Mouse (Mus musculus) C2C12 (cell line): ENCODE data around the gene Mtcl1. TPM values are rescaled to one million over a fixed set of nuclear protein-coding genes. Genes with fewer than 3 reads are reported as not detected.

Experiments
- H3K27me3 ChIP-seq: one replicate; pipeline ENCODE4 v1.6.1; 2011; ENCODE audit not compliant: control insufficient read depth, insufficient read depth, insufficient read length
- H3K36me3 ChIP-seq: one replicate; pipeline ENCODE4 v1.6.1; 2011; ENCODE audit not compliant: control insufficient read depth, insufficient read depth
- H3K4me3 ChIP-seq: one replicate; pipeline ENCODE4 v1.5.1; 2011; ENCODE audit warnings: mild to moderate bottlenecking, control low read depth; ENCODE audit not compliant: poor library complexity, insufficient read depth, severe bottlenecking
- H3K79me2 ChIP-seq: one replicate; pipeline ENCODE4 v1.6.1; 2011; ENCODE audit not compliant: control insufficient read depth, insufficient read depth
- H3K79me3 ChIP-seq: one replicate; pipeline ENCODE4 v1.6.1; 2011; ENCODE audit warnings: low read depth, control low read depth
- H3ac ChIP-seq: one replicate; pipeline ENCODE3; 2011; ENCODE audit warnings: low read depth; ENCODE audit not compliant: control insufficient read depth, insufficient read length
- CEBPB ChIP-seq: IDR thresholded peaks from one replicate; pipeline ENCODE4 v1.6.1; 2011; ENCODE audit warnings: low read depth, mild to moderate bottlenecking, control low read depth, moderate library complexity
- CTCF ChIP-seq: IDR thresholded peaks from one replicate; pipeline ENCODE4 v1.5.1; 2011; ENCODE audit not compliant: control insufficient read depth, insufficient read depth, insufficient read length
- FOSL1 ChIP-seq: IDR thresholded peaks from one replicate; pipeline ENCODE4 v1.8.0; 2011; ENCODE audit warnings: mild to moderate bottlenecking, low read length; ENCODE audit not compliant: poor library complexity, insufficient read depth, severe bottlenecking
- MAX ChIP-seq: IDR thresholded peaks from one replicate; pipeline ENCODE4 v1.6.1; 2011; ENCODE audit warnings: mild to moderate bottlenecking, control low read depth
- MYOD1 ChIP-seq: IDR thresholded peaks from one replicate; pipeline ENCODE4 v1.6.1; 2011; ENCODE audit warnings: low read depth; ENCODE audit not compliant: control insufficient read depth, insufficient read length
- MYOG ChIP-seq: IDR thresholded peaks from one replicate; pipeline ENCODE4 v1.6.1; 2011; ENCODE audit not compliant: control insufficient read depth, insufficient read length; ENCODE audit errors: extremely low read depth
- USF1 ChIP-seq: IDR thresholded peaks from one replicate; pipeline ENCODE4 v1.6.1; 2011; ENCODE audit warnings: low read depth, mild to moderate bottlenecking, control low read depth, moderate library complexity
- polyA plus RNA-seq: library from polyadenylated mRNA; unstranded; fragments of >200 nt; fragmentation: generic; extraction: Trizol; gene quantifications from one replicate; pipeline ENCODE4 v1.2.1, GENCODE M21; 2012; ENCODE audit warnings: missing spikeins

Mtcl1 gene
- polyA plus RNA-seq, 1 experiment: 15.1 TPM

GRCm38 (mm10) chr17:66416841-66417313 is 32.7 kb downstream of the Mtcl1 start:
- Histone ChIP-seq H3ac (peak overlapping the region; percentile 20), H3K79me2 (peaks cover 5% of the 10 kb centered on the region), H3K4me3 (no peak overlapping the region), H3K27me3 (no peaks in the 10 kb centered on the region), H3K79me3 (no peaks in the 10 kb centered on the region), H3K36me3 (peaks cover 10% of the 10 kb centered on the region)
- TF ChIP-seq MYOD1: no peak
- TF ChIP-seq CEBPB: no peak
- TF ChIP-seq FOSL1: no peak
- no peak for TF ChIP-seq CTCF
- no peak for TF ChIP-seq MYOG
- no peak for TF ChIP-seq USF1
- TF ChIP-seq MAX: peak; percentile 45

- Histone ChIP-seq H3K4me3 (no peak overlapping the region), H3K36me3 (peaks cover 10% of the 10 kb centered on the region), H3K79me3 (no peaks in the 10 kb centered on the region), H3ac (no peak overlapping the region), H3K79me2 (peaks cover 5% of the 10 kb centered on the region), H3K27me3 (no peaks in the 10 kb centered on the region)
- TF ChIP-seq FOSL1: no peak
- TF ChIP-seq MAX: no peak
- TF ChIP-seq MYOD1: no peak
- TF ChIP-seq CEBPB: no peak
- TF ChIP-seq MYOG: no peak
- TF ChIP-seq USF1: no peak
- no peak for TF ChIP-seq CTCF
These were observed 33.1 kb downstream of the Mtcl1 start for GRCm38 (mm10) chr17:66416436-66416835.

- H3K4me3 ChIP-seq: no peak overlapping the region
- no peak overlapping the region for H3ac ChIP-seq
- TF ChIP-seq MYOD1 (no peak), USF1 (no peak), FOSL1 (no peak)
- H3K79me3 ChIP-seq: no peaks in the 10 kb centered on the region
- no peaks in the 10 kb centered on the region for H3K27me3 ChIP-seq
- H3K79me2 ChIP-seq: peaks cover 5% of the 10 kb centered on the region
- peaks cover 18% of the 10 kb centered on the region for H3K36me3 ChIP-seq
These were observed 35.2 kb downstream of the Mtcl1 start for GRCm38 (mm10) chr17:66414331-66414730.

GRCm38 (mm10) chr17:66412155-66412970 is 37.2 kb downstream of the Mtcl1 start:
- TF ChIP-seq CTCF (no peak), FOSL1 (no peak), CEBPB (no peak), MAX (no peak), USF1 (no peak), MYOD1 (no peak), MYOG (no peak)
- Histone ChIP-seq H3ac (no peak overlapping the region), H3K79me3 (no peaks in the 10 kb centered on the region), H3K4me3 (no peak overlapping the region), H3K79me2 (peaks cover 5% of the 10 kb centered on the region), H3K27me3 (no peaks in the 10 kb centered on the region), H3K36me3 (peaks cover 18% of the 10 kb centered on the region)

GRCm38 (mm10) chr17:66410884-66411426 is 38.6 kb downstream of the Mtcl1 start:
- no peak overlapping the region for H3ac ChIP-seq

More at GRCm38 (mm10) chr17:66410884-66411426, 38.6 kb downstream of the Mtcl1 start:
- peaks cover 3% of the 10 kb centered on the region for H3K79me2 ChIP-seq
- no peaks in the 10 kb centered on the region for H3K27me3 ChIP-seq
- H3K4me3 ChIP-seq: no peak overlapping the region
- TF ChIP-seq MYOG: no peak
- no peak for TF ChIP-seq CTCF
- TF ChIP-seq MAX: no peak
- TF ChIP-seq FOSL1: no peak
- no peak for TF ChIP-seq USF1
- no peak for TF ChIP-seq MYOD1
- TF ChIP-seq CEBPB: no peak
- H3K79me3 ChIP-seq: no peaks in the 10 kb centered on the region
- H3K36me3 ChIP-seq: peaks cover 15% of the 10 kb centered on the region
